Mouse (Mus musculus): Measurements from ENCODE around the gene Pde1c. TPM values are rescaled to one million over a fixed set of nuclear protein-coding genes. Genes with fewer than 3 reads are reported as not detected.

Pde1c gene
- polyA plus RNA-seq, 1 experiment from 2014 or later = 3.5 TPM

- WGBS = 78% methylated on average over 3 of the region's 3 CpGs
- Histone ChIP-seq H3K4me1 (replicated peaks) (no peaks in the 10 kb centered on the region), H3K9me3 (no peaks in the 10 kb centered on the region), H3K27ac (no peak overlapping the region), H3K36me3 (no peaks in the 10 kb centered on the region), H3K4me3 (no peak overlapping the region), H3K27me3 (ENCODE audit: insufficient read depth, poor library complexity, severe bottlenecking) (no peaks in the 10 kb centered on the region)
- DNase-seq (ENCODE audit: low spot score) = no peak
Observed at GRCm38 (mm10) chr6:56347207-56347606, 221.7 kb downstream of the Pde1c start.

- Histone ChIP-seq H3K4me1 (replicated peaks) (no peaks in the 10 kb centered on the region), H3K27ac (no peak overlapping the region), H3K9me3 (no peaks in the 10 kb centered on the region), H3K4me3 (no peak overlapping the region), H3K27me3 (ENCODE audit: insufficient read depth, poor library complexity, severe bottlenecking) (no peaks in the 10 kb centered on the region), H3K36me3 (no peaks in the 10 kb centered on the region)
- 70% methylated on average over 4 of the region's 4 CpGs for WGBS
- no peak for DNase-seq (ENCODE audit: low spot score)
Observed at GRCm38 (mm10) chr6:56345082-56345481, 223.8 kb downstream of the Pde1c start.

GRCm38 (mm10) chr6:56342005-56342404, 226.9 kb downstream of the Pde1c start:
- no peak for DNase-seq (ENCODE audit: low spot score)
- WGBS = 48% methylated on average over 1 of the region's 1 CpGs
- Histone ChIP-seq H3K9me3 (no peaks in the 10 kb centered on the region), H3K27ac (no peak overlapping the region), H3K4me1 (replicated peaks) (no peaks in the 10 kb centered on the region), H3K4me3 (no peak overlapping the region), H3K27me3 (ENCODE audit: insufficient read depth, poor library complexity, severe bottlenecking) (no peaks in the 10 kb centered on the region), H3K36me3 (no peaks in the 10 kb centered on the region)

- Histone ChIP-seq H3K36me3 (no peaks in the 10 kb centered on the region), H3K4me3 (no peak overlapping the region), H3K4me1 (replicated peaks) (no peaks in the 10 kb centered on the region), H3K9me3 (no peaks in the 10 kb centered on the region), H3K27ac (no peak overlapping the region), H3K27me3 (ENCODE audit: insufficient read depth, poor library complexity, severe bottlenecking) (no peaks in the 10 kb centered on the region)
- 92% methylated on average over 3 of the region's 3 CpGs for WGBS
- DNase-seq (ENCODE audit: low spot score) = no peak
Observed at GRCm38 (mm10) chr6:56335811-56336446, 233.0 kb downstream of the Pde1c start.

- no peaks in the 10 kb centered on the region for H3K9me3 ChIP-seq
- WGBS = 86% methylated on average over 4 of the region's 4 CpGs
- no peak overlapping the region for H3K4me3 ChIP-seq
- DNase-seq (ENCODE audit: low spot score) = no peak
- H3K36me3 ChIP-seq = no peaks in the 10 kb centered on the region
- no peaks in the 10 kb centered on the region for H3K27me3 ChIP-seq (ENCODE audit: insufficient read depth, poor library complexity, severe bottlenecking)
- no peaks in the 10 kb centered on the region for H3K4me1 ChIP-seq (replicated peaks)
- no peak overlapping the region for H3K27ac ChIP-seq
Observed at GRCm38 (mm10) chr6:56332149-56332548, 236.8 kb downstream of the Pde1c start.

GRCm38 (mm10) chr6:56331432-56331831, 237.5 kb downstream of the Pde1c start:
- no peak for DNase-seq (ENCODE audit: low spot score)
- Histone ChIP-seq H3K4me3 (no peak overlapping the region), H3K36me3 (no peaks in the 10 kb centered on the region), H3K27ac (no peak overlapping the region), H3K27me3 (ENCODE audit: insufficient read depth, poor library complexity, severe bottlenecking) (no peaks in the 10 kb centered on the region), H3K9me3 (no peaks in the 10 kb centered on the region), H3K4me1 (replicated peaks) (no peaks in the 10 kb centered on the region)
- 92% methylated on average over 6 of the region's 6 CpGs for WGBS

- Histone ChIP-seq H3K9me3 (no peaks in the 10 kb centered on the region), H3K36me3 (no peaks in the 10 kb centered on the region), H3K4me3 (no peak overlapping the region), H3K27ac (no peak overlapping the region), H3K4me1 (replicated peaks) (0 out of 2 replicates have a peak, but pooled peaks cover under 1% of the 10 kb centered on the region), H3K27me3 (ENCODE audit: insufficient read depth, poor library complexity, severe bottlenecking) (no peaks in the 10 kb centered on the region)
- 73% methylated on average over 1 of the region's 1 CpGs for WGBS
- no peak for DNase-seq (ENCODE audit: low spot score)
Observed at GRCm38 (mm10) chr6:56328103-56328502, 240.8 kb downstream of the Pde1c start.

- 12% methylated on average over 3 of the region's 3 CpGs for WGBS
Observed at GRCm38 (mm10) chr6:56322799-56323198, 246.1 kb downstream of the Pde1c start.

GRCm38 (mm10) chr6:56310318-56310717, 258.6 kb downstream of the Pde1c start:
- no peak for DNase-seq (ENCODE audit: low spot score)
- H3K27ac ChIP-seq = no peak overlapping the region

More at GRCm38 (mm10) chr6:56322799-56323198, 246.1 kb downstream of the Pde1c start:
- DNase-seq (ENCODE audit: low spot score) = peak; percentile 6
- Histone ChIP-seq H3K4me3 (no peak overlapping the region), H3K27ac (no peak overlapping the region), H3K36me3 (no peaks in the 10 kb centered on the region), H3K9me3 (no peaks in the 10 kb centered on the region), H3K27me3 (ENCODE audit: insufficient read depth, poor library complexity, severe bottlenecking) (no peaks in the 10 kb centered on the region), H3K4me1 (replicated peaks) (0 out of 2 replicates have a peak, but pooled peaks cover 6% of the 10 kb centered on the region)

GRCm38 (mm10) chr6:56306066-56306465, 262.8 kb downstream of the Pde1c start:
- Histone ChIP-seq H3K36me3 (no peaks in the 10 kb centered on the region), H3K4me1 (replicated peaks) (no peaks in the 10 kb centered on the region), H3K4me3 (no peak overlapping the region), H3K9me3 (no peaks in the 10 kb centered on the region), H3K27ac (no peak overlapping the region), H3K27me3 (ENCODE audit: insufficient read depth, poor library complexity, severe bottlenecking) (no peaks in the 10 kb centered on the region)
- DNase-seq (ENCODE audit: low spot score) = no peak
- 91% methylated on average over 2 of the region's 2 CpGs for WGBS

More at GRCm38 (mm10) chr6:56310318-56310717, 258.6 kb downstream of the Pde1c start:
- Histone ChIP-seq H3K4me3 (no peak overlapping the region), H3K4me1 (replicated peaks) (no peaks in the 10 kb centered on the region), H3K9me3 (no peaks in the 10 kb centered on the region), H3K27me3 (ENCODE audit: insufficient read depth, poor library complexity, severe bottlenecking) (no peaks in the 10 kb centered on the region), H3K36me3 (no peaks in the 10 kb centered on the region)

GRCm38 (mm10) chr6:56292176-56292575, 276.7 kb downstream of the Pde1c start:
- 93% methylated on average over 1 of the region's 1 CpGs for WGBS
- Histone ChIP-seq H3K4me1 (replicated peaks) (no peaks in the 10 kb centered on the region), H3K27me3 (ENCODE audit: insufficient read depth, poor library complexity, severe bottlenecking) (no peaks in the 10 kb centered on the region), H3K4me3 (no peak overlapping the region), H3K36me3 (no peaks in the 10 kb centered on the region), H3K27ac (no peak overlapping the region), H3K9me3 (no peaks in the 10 kb centered on the region)
- DNase-seq (ENCODE audit: low spot score) = no peak

- Histone ChIP-seq H3K9me3 (no peaks in the 10 kb centered on the region), H3K27me3 (ENCODE audit: insufficient read depth, poor library complexity, severe bottlenecking) (no peaks in the 10 kb centered on the region), H3K4me3 (no peak overlapping the region), H3K36me3 (no peaks in the 10 kb centered on the region), H3K4me1 (replicated peaks) (no peaks in the 10 kb centered on the region), H3K27ac (no peak overlapping the region)
- no peak for DNase-seq (ENCODE audit: low spot score)
- 80% methylated on average over 2 of the region's 2 CpGs for WGBS
Observed at GRCm38 (mm10) chr6:56289307-56289706, 279.6 kb downstream of the Pde1c start.

- no peak for DNase-seq (ENCODE audit: low spot score)
- no peaks in the 10 kb centered on the region for H3K27me3 ChIP-seq (ENCODE audit: insufficient read depth, poor library complexity, severe bottlenecking)
- no peaks in the 10 kb centered on the region for H3K36me3 ChIP-seq
- no peaks in the 10 kb centered on the region for H3K4me1 ChIP-seq (replicated peaks)
- no peak overlapping the region for H3K4me3 ChIP-seq
- no peaks in the 10 kb centered on the region for H3K9me3 ChIP-seq
- H3K27ac ChIP-seq = no peak overlapping the region
- WGBS = 89% methylated on average over 4 of the region's 4 CpGs
Observed at GRCm38 (mm10) chr6:56284821-56285220, 284.1 kb downstream of the Pde1c start.

GRCm38 (mm10) chr6:56275461-56275860, 293.4 kb downstream of the Pde1c start:
- no peak overlapping the region for H3K27ac ChIP-seq
- no peak for DNase-seq (ENCODE audit: low spot score)
- no peaks in the 10 kb centered on the region for H3K27me3 ChIP-seq (ENCODE audit: insufficient read depth, poor library complexity, severe bottlenecking)
- 75% methylated on average over 1 of the region's 1 CpGs for WGBS
- H3K9me3 ChIP-seq = no peaks in the 10 kb centered on the region
- no peak overlapping the region for H3K4me3 ChIP-seq
- no peaks in the 10 kb centered on the region for H3K4me1 ChIP-seq (replicated peaks)
- no peaks in the 10 kb centered on the region for H3K36me3 ChIP-seq

All from hindbrain, embryonic 10.5 days (tissue).